Mouse (Mus musculus) bone marrow, adult 2 months (tissue): ENCODE results near the gene Tnfrsf19.

Experiments used
- CTCF ChIP-seq: fragments of 200-500 bp; IDR thresholded peaks from 2 replicates; pipeline ENCODE4 v1.5.1; 2011; ENCODE audit warnings: low read length, control low read depth; ENCODE audit not compliant: control insufficient read depth, insufficient read depth
- POLR2A ChIP-seq: fragments of 200-500 bp; IDR thresholded peaks from 2 replicates; pipeline ENCODE4 v1.6.1; 2011; ENCODE audit warnings: low read depth, mild to moderate bottlenecking, control low read depth, low read length, borderline replicate concordance; ENCODE audit not compliant: control insufficient read depth

DNA sequence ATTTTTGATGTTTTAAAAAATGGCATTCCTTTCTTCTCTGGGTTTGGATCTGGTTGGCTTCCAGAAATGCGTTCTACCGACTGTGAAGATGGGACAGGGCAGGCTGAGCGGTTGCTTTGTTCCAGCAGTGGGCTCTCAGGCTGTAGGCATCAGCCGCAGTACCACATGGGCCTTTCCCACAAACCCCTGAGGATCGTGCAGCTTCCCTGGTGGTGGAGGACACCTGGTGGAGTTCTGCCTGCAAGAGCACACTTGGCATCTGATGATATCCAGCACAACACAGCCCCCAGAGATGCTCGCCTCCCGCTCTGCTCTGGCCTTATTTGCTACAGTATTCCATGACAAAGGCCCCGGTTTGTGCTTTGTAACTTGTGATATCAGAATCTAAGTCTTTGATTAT lies 41.9 kb upstream of the Tnfrsf19 start:
- no peak for TF ChIP-seq POLR2A
- no peak for TF ChIP-seq CTCF
